Mouse (Mus musculus) lung, postnatal 0 days (tissue): ENCODE measurements around the gene Cpeb3. TPM values are rescaled to one million over a fixed set of nuclear protein-coding genes. Genes with fewer than 3 reads are reported as not detected.

ENCODE experiments used
- ATAC-seq: fragments of 200-750 bp; cut with Nextera tagmentation; 2 replicates; pipeline ENCODE4 v1.8.0; 2017; ENCODE audit warnings: moderate library complexity
- DNase-seq: peaks from one replicate; pipeline ENCODE4 v3.0.0-alpha.2; 2016; ENCODE audit warnings: low spot score
- H3K27ac ChIP-seq: fragments of 300-500 bp; sonication (generic); 2 replicates; pipeline ENCODE4 v1.5.1; 2014; ENCODE audit warnings: antibody characterized with exemption, mild to moderate bottlenecking, low read length, mixed read lengths
- H3K27me3 ChIP-seq: fragments of 300-500 bp; sonication (generic); replicated peaks from 2 replicates; pipeline ENCODE4 v1.6.1; 2014; ENCODE audit warnings: low read length, mixed read lengths; ENCODE audit not compliant: insufficient read depth
- H3K36me3 ChIP-seq: fragments of 300-500 bp; sonication (generic); 2 replicates; pipeline ENCODE4 v1.6.1; 2014; ENCODE audit warnings: low read length, mixed read lengths; ENCODE audit not compliant: insufficient read depth
- H3K4me1 ChIP-seq: fragments of 300-500 bp; sonication (generic); 2 replicates; pipeline ENCODE4 v1.6.1; 2014; ENCODE audit warnings: antibody characterized with exemption, low read depth, low read length, mixed read lengths; ENCODE audit not compliant: insufficient read depth
- H3K4me2 ChIP-seq: fragments of 300-500 bp; sonication (generic); replicated peaks from 2 replicates; pipeline ENCODE4 v1.6.1; 2014; ENCODE audit warnings: low read depth, mild to moderate bottlenecking, low read length, moderate library complexity, mixed read lengths
- H3K4me3 ChIP-seq: fragments of 300-500 bp; sonication (generic); 2 replicates; pipeline ENCODE4 v1.5.1; 2014; ENCODE audit warnings: low read depth, low read length
- H3K9ac ChIP-seq: fragments of 300-500 bp; sonication (generic); replicated peaks from 2 replicates; pipeline ENCODE4 v1.6.1; 2014; ENCODE audit warnings: low read depth, mild to moderate bottlenecking
- H3K9me3 ChIP-seq: fragments of 300-500 bp; sonication (generic); 2 replicates; pipeline ENCODE4 v1.6.1; 2016; ENCODE audit warnings: low read length, mixed read lengths
- CTCF ChIP-seq: IDR thresholded peaks from 2 replicates; pipeline ENCODE4 v1.5.1; 2016; ENCODE audit warnings: antibody characterized with exemption, mild to moderate bottlenecking
- EP300 ChIP-seq: IDR thresholded peaks from 2 replicates; pipeline ENCODE4 v1.6.1; 2016; ENCODE audit warnings: antibody characterized with exemption, mild to moderate bottlenecking, control low read depth
- WGBS: fragments of 180-500 bp; shearing (Covaris S2); extraction: QIAGEN DNeasy Blood & Tissue Kit; methylation state at CpG from one replicate; pipeline ENCODE4 v1.1.7; 2014; 5-methylcytosine and 5-hydroxymethylcytosine counted together
- polyA plus RNA-seq: library from polyadenylated mRNA; unstranded; fragments of >200 nt; fragmentation: Nextera tagmentation; extraction: Ambion mirVana; gene quantifications from 2 replicates; pipeline ENCODE4 v1.2.1, GENCODE M21; 2015

The Cpeb3 gene
- polyA plus RNA-seq, 1 experiment from 2014 or later, result 1.3 TPM

GRCm38 (mm10) chr19:37174716-37175435 is 33.5 kb downstream of the Cpeb3 start:
- Histone ChIP-seq H3K27me3 (peaks cover 3% of the 10 kb centered on the region), H3K4me3 (peak overlapping the region; percentile 59), H3K4me1 (no peaks in the 10 kb centered on the region), H3K36me3 (no peaks in the 10 kb centered on the region), H3K9me3 (no peaks in the 10 kb centered on the region), H3K4me2 (peak overlapping the region; percentile 100), H3K9ac (peak overlapping the region; percentile 29; the same call in 1 of the 2 replicates), H3K27ac (no peak overlapping the region; the same call in 1 of the 2 replicates)
- peak; percentile 79 for DNase-seq
- ATAC-seq, result peak; percentile 59
- no peak for TF ChIP-seq CTCF
- no peak for TF ChIP-seq EP300
- under 1% methylated on average over 36 of the region's 36 CpGs for WGBS

- Histone ChIP-seq H3K27me3 (peaks cover 3% of the 10 kb centered on the region), H3K4me2 (peak overlapping the region; percentile 100), H3K27ac (no peak overlapping the region), H3K4me3 (peak overlapping the region; percentile 59), H3K36me3 (no peaks in the 10 kb centered on the region), H3K9me3 (no peaks in the 10 kb centered on the region), H3K9ac (peak overlapping the region; percentile 29; the same call in 1 of the 2 replicates), H3K4me1 (no peaks in the 10 kb centered on the region)
- under 1% methylated on average over 64 of the region's 70 CpGs for WGBS
- DNase-seq, result peak; percentile 21
- TF ChIP-seq CTCF (no peak), EP300 (no peak)
- ATAC-seq, result peak; percentile 42
These were observed 34.2 kb downstream of the Cpeb3 start for GRCm38 (mm10) chr19:37174116-37174715.

GRCm38 (mm10) chr19:37173331-37174115 is 34.9 kb downstream of the Cpeb3 start:
- TF ChIP-seq EP300, result no peak
- TF ChIP-seq CTCF, result no peak
- H3K27ac ChIP-seq, result no peak overlapping the region

GRCm38 (mm10) chr19:37172566-37173130 is 35.8 kb downstream of the Cpeb3 start:
- ATAC-seq (no peak), DNase-seq (peak; percentile 31)
- Histone ChIP-seq H3K4me2 (no peak overlapping the region), H3K9ac (no peak overlapping the region), H3K27ac (no peak overlapping the region), H3K27me3 (peaks cover 3% of the 10 kb centered on the region), H3K36me3 (no peaks in the 10 kb centered on the region), H3K4me3 (no peak overlapping the region), H3K4me1 (no peaks in the 10 kb centered on the region), H3K9me3 (no peaks in the 10 kb centered on the region)
- no peak for TF ChIP-seq CTCF
- WGBS, result 80% methylated on average over 11 of the region's 11 CpGs

More at GRCm38 (mm10) chr19:37173331-37174115, 34.9 kb downstream of the Cpeb3 start:
- Histone ChIP-seq H3K9me3 (no peaks in the 10 kb centered on the region), H3K27me3 (peaks cover 3% of the 10 kb centered on the region), H3K4me3 (peak overlapping the region; percentile 59), H3K4me2 (peak overlapping the region; percentile 100), H3K9ac (peak overlapping the region; percentile 29; the same call in 1 of the 2 replicates), H3K36me3 (no peaks in the 10 kb centered on the region), H3K4me1 (no peaks in the 10 kb centered on the region)
- DNase-seq (no peak), ATAC-seq (no peak)
- WGBS, result 33% methylated on average over 20 of the region's 20 CpGs

GRCm38 (mm10) chr19:37172096-37172495 is 36.3 kb downstream of the Cpeb3 start:
- TF ChIP-seq EP300 (no peak), CTCF (no peak)
- ATAC-seq (no peak), DNase-seq (no peak)
- no peaks in the 10 kb centered on the region for H3K4me1 ChIP-seq
- no peaks in the 10 kb centered on the region for H3K9me3 ChIP-seq
- H3K27me3 ChIP-seq, result peaks cover 2% of the 10 kb centered on the region
- H3K4me3 ChIP-seq, result no peak overlapping the region
- 56% methylated on average over 1 of the region's 1 CpGs for WGBS
- no peak overlapping the region for H3K9ac ChIP-seq
- H3K36me3 ChIP-seq, result no peaks in the 10 kb centered on the region
- H3K27ac ChIP-seq, result no peak overlapping the region
- H3K4me2 ChIP-seq, result no peak overlapping the region
